Mouse (Mus musculus) frontal cortex, adult 2 months (tissue): Measurements from ENCODE around the gene Rexo4. TPM values are rescaled to one million over a fixed set of nuclear protein-coding genes. Genes with fewer than 3 reads are reported as not detected.

Experiments used
- DNase-seq, 2 experiments: peaks; one replicate each; pipeline ENCODE4 v3.0.0; 2022; ENCODE audit warnings: low spot score in 1 of 2; ENCODE audit errors: extremely low spot score in 1 of 2
- polyA plus RNA-seq: library from polyadenylated mRNA; depleted of rRNA; stranded (reverse); fragments of >200 nt; gene quantifications from 2 replicates; pipeline ENCODE4 v1.2.3, GENCODE M21; 2012; rRNA removed

Rexo4 gene
- 69.6 and 71.2 TPM in 2 replicates for polyA plus RNA-seq

DNA sequence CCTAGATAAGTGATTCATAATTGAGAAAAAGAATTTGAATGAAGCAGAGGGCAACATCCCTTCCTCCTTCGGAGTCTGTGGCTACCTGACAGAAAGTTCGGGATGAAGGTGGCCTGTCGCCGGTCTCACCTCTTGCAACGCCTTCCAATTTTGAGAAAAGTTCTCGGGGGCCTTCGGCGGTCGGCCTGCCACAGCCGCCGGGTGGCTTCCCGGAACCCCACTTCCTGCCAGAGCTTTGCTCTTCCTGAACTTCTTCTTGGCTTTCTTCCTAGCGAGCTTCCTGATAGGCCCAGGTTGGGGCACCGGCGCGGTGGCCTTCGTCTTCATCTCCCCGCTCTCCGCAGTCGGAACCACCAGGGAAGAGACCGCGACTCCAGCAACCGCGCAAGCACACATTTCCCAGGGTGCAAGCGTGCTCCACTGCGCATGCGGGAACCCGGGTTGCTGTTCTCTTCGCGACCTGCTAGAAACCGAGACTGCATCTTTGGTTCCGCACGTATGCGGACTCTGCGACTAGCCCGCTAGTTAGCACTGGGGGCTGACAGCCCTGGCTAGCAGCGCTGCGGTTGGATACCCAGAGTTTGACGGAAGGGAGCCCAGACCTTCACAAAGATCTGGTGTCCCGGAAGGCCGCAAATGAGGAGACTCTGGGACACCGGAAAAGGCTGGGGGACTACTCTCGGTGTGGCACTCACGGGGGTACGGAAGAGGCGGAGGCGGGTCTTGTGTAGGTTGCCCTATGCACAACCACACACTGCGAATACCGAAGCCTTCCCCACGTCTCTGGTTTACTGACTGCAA lies at the start of gene Rexo4:
Gene Rexo4, minus strand, starts transcription at position 464 of the 801 bp plus-strand sequence.
- peak; percentile 92 to 97 for DNase-seq

DNA sequence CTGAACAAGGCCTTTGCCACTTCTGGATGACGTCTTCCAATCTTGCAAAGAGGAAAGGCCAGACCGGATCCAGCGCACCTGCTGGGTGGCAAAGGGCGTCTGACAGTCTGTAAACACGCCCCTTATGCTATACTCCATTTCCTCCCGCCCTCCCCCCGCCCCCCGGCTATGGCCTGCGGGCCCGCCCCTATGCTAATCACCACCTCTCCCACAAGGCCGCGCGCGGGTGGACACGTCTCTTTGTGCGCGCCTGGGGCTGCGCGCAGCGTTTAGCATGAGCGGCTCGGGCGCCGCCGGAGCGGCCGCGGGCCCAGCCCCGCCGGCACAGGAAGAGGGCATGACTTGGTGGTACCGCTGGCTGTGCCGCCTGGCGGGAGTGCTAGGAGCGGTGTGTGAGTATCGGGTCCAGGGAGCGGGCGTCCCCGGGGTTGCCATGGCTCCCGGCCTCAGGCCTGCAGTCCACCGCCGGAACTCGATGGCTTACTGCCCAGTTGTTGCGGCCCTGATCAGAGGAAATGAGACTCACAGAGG lies 45.6 kb upstream of the Rexo4 start, which contains the start of gene Cacfd1:
Gene Cacfd1, plus strand, starts transcription at position 213 of the 531 bp plus-strand sequence.
- peak in 1 of 2 experiments; percentile 86 for DNase-seq

DNA sequence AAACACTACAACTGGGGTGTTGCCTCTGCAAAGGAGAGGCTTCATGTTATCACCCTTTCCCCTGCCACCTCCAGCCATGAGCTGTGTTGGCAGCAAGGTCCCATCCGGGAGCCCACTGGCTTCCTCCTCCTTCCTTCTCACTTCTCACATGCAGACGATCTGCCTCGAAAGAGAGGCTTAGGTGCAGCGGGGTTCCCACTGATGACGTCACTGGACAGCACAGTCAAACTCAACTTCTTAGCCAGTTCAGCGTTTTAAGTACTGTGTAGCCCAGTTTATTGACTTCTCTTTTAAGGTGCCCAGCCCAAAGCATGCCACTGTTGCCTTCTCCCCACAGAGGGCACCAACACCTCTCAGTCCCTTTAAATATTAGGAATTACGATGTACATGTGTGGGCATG lies 43.5 kb upstream of the Rexo4 start:
- peak in 1 of 2 experiments; percentile 14 for DNase-seq

DNA sequence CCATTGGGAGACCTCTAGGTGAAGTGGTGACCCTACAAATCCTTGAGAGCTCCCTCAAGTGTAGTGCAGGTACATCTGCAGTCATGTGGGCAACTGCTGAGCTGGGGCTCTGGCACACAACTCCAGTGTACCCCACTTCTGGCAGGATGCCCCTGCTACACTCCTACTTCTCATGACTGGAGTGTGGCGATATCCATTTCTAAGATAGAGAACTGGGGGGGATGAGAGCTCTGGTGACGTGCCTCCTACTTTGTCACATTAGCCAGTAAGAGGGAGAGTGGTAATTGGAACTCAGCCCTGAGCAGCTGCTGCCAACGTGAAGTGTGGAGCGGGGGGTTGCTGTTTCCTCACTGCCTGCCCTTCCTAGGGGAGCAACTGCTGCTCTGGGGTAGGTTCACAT lies 42.1 kb upstream of the Rexo4 start:
- DNase-seq, result peak in 1 of 2 experiments; percentile 62

DNA sequence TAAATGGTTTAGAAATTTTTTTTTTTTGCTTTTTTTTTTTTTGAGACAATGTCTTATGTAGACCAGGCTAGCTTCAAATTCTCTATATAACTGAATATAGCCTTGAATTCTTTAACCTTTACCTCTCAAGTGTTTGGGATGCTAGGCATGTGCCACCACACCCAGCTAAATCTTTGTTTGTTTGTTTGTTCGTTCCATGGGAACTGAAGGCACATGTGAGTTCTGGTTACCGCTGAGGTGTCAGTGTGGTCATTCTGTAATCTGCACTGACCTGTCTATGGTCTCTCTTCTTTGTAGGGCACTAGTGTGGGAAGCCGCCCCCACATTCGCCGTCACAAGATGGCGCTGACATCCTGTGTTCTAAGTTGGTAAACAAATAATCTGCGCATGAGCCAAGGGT lies 33.8 kb upstream of the Rexo4 start:
- no peak for DNase-seq

DNA sequence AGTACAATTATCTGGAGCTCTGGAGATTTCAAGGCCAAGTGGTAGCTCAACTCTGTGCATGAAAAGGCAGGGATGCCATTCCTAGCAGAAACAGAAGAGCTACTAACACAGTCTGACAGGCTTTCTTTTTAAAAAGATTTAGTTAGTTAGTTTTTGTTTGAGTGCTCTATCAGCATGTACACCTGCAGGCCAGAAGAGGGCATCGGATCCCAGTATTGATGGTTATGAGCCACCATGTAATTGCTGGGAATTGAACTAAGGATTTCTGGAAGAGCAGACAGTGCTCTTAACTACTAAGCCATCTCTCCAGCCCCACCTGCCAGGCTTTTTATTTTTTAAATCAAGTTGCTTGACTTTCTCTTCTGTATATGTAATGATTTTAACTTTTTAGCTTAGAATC lies 33.3 kb upstream of the Rexo4 start:
- no peak for DNase-seq

DNA sequence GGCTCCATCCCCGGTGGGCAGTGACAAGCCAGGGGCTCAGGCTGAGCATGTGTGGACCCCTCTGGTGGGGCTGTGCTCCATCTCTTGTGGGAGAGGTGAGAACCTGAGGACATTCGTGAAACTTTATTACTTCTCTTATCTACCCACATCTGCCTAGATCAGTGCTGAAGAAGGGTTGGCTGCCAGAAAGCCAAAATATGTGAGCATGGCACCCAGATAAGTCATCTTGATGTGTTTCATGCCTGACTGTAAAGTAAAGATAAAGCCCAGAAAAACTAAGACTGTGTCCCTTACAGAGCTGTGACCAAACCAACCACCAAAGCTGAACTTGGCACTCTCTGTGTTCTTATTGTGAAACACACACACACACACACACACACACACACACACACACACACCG lies 29.8 kb upstream of the Rexo4 start:
- DNase-seq, result no peak

DNA sequence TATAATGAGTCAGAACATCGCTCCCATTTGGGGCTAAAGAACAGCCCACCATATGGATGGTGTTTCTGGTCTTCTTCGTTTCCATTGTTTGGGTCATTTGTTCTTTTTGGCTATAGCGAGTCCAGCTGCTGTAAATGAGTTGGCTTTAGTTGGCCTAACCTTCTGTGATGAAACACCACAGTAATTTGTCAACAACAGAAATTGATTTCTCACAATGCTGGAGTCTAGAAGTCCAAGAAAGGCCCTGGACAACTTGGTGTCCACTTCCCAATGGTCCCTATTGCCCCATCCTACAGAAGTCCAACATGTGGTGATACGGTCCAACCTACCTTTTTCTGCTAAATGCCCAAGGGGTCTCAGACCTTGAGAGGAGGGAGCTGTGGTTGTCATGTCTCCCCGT lies 20.5 kb upstream of the Rexo4 start:
- no peak for DNase-seq

DNA sequence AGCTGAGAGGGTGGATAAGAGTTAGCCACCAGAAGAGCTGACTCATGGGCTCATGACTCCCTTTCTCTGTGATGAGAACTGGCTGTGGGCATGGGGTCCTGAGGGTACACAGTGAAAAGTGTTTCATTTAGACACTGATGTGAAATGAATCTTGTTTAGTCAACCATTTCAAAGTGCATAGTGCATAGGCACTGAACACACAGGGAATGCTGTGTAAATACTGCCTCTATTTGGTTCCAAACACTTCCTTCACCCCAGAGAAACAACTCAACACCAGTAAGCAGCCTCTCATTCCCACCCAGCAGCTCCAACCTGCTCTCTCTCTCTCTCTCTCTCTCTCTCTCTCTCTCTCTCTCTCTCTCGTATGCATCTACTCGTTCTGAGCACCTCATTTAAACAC lies 20.0 kb upstream of the Rexo4 start:
- DNase-seq, result no peak

DNA sequence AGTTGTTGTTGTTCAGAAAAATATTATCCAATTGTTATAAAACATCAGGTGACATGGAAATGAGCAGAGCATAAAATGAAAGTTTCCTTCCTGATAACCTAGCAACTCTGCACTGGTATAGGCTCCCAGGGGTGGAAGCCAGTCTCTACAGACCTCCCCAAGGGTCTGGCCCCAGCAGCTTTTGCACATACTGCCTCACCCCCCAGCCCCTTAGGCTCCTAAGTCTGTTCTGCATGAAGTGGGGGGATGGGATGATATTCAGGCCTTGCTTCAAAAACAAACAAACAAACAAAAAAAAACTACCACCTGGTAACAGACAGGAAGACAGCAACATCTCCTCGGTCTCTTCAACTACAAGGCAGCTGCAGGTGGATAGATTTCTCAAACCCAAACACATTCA lies 16.2 kb upstream of the Rexo4 start:
- DNase-seq, result no peak

DNA sequence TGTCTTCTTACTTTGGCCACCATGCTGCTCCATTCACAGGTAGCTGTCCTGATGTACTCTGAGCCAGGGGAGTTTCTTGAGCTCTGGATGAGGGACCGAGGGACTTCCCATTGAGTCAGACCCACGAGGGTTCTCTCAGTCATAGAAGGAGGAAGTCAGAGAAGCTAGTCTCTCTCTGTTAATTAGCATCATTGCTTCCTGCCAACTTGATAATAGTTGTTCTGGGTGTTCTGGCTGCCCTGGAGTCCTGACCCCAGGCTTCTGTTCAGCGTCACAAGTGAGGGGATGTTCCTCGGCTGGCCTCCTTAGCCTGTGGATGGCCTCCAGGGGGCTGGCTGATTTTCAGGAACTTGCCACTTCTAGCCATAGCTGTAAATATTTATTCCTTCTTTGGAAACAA lies 9.8 kb upstream of the Rexo4 start:
- no peak for DNase-seq

DNA sequence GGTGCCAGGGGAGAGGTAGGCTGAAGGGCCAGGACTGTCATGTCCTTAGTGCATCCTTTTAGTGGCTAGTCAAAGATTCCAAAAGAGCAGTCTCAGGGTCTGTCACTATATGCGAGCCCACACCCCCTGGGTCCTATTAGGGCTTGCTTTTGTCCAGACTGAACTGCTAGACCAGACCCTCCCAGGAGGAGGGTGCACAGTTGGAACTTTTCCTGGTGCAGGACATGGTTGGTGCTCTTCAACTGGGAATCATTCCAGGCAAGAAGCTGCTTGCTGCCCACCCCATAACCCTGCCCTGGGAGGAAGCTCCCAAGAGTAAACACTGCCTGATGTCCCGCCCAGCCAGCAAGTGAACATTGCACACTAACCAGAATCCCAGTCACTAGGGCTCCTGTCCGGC lies 8.9 kb upstream of the Rexo4 start, which contains the start of gene Adamts13:
Gene Adamts13, plus strand, starts transcription at position 301 of the 400 bp plus-strand sequence.
- no peak for DNase-seq

DNA sequence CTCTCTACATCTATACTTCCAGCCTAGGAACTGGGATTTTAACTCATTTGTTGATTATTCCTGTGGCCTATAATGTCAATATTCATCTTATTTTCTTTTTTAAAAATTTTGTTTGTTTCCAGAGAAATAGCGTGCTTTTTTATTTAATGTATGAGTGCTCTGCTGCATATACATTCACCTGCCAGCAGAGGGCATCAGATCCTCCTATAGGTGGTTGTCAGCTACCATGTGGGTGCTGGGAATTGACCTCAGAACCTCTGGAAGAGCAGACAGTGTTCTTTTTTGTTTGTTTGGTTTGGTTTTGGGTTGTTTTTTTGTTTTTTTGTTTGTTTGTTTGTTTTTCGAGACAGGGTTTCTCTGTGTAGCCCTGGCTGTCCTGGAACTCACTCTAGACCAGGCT lies 3.1 kb upstream of the Rexo4 start:
- DNase-seq, result no peak

DNA sequence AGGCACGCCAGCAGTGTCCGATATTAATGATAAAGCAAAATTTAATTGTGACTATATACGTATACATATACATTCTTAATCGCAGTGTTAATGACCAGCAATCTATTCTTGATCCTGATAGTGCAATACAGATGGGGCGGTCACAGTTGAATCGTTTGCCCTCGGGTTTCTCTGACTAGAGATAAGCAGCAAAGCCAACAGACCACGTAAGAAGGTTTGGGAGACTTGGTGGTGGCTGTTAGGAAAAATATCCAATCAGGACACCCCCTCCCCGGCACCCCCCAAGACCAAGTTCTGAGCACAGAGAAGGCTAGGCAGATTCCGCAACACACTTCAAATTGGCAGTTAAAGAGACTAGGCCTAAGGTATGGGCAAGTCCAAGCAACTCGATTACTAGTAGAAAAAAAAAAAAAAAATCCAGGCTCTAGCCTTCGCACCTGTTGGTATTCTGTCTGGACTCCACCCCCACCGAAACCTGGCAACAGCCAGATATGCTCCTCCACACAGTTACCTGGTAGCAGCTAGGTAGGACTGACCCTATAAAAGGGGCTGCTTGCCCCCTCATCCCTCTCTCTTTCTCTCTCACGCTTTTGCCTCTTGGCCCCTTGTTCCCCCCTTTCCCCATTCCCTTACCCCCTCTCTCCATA lies 661 bp upstream of the Rexo4 start:
- no peak for DNase-seq

DNA sequence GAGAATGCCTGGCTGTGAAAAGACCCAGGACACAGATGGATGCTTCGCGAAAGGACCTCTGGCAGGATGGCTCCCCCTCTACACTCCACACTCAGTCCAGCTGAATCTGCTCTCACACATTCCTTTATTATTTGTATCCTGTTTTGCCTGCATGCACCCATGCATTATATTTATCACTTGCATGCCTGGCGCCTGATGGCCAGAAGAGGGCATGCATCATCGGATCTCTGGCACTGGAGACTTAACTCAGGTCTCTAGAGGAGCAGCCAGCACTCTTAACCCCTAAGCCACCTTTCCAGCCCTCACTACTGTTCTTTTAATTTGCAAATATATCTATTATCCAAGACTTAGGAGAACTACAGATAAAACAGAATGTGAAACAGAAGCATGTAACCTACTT lies 3.4 kb downstream of the Rexo4 start:
- DNase-seq, result no peak

DNA sequence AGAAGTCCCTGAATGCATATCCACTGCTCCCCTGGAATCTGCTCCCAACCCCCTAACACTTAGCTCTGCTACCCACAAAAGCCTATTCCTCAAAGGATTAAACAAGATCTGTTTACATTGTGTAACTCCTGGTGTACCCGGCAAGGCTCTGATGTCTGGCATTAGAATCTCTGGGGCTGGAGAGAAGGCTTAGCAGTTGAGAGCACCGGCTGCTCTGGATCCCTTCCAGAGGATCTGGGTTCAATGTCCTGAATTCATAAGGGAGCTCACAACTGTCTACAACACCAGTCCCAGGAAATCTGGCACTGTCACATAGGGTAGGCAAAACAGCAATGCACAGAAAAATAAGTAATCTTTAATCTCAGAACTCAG lies 6.7 kb downstream of the Rexo4 start:
- DNase-seq, result no peak

DNA sequence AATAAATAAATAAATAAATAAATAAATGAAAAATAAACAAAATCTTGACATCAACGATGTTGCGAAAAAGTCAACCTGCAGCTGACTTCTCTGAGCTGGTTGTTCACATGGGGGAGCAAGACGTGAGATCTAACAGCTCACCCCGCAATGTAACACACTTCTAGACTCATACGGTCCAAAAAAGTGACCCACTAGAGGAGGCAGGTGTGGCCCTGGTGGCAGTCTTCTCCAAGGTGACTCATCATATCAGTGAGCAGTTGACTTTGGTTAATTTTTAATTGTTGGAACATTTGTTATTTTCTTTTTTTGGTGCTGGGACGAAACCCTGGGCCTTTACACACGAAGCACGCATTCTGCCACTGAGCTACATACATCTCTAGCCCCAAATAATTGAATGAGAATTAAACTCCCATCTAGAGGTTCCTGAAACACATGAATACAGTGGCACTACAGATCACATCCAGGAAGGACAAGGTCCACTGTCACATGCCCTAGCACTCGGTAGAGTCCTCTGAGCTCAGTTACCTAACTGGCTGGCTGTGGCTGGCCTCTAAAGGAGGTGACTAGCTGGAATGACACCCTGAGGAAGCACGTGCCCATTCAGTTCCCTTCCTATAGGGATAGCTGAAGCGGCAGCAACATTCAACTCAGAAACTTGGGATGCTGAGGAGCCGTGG lies 7.2 kb downstream of the Rexo4 start:
- DNase-seq, result no peak

DNA sequence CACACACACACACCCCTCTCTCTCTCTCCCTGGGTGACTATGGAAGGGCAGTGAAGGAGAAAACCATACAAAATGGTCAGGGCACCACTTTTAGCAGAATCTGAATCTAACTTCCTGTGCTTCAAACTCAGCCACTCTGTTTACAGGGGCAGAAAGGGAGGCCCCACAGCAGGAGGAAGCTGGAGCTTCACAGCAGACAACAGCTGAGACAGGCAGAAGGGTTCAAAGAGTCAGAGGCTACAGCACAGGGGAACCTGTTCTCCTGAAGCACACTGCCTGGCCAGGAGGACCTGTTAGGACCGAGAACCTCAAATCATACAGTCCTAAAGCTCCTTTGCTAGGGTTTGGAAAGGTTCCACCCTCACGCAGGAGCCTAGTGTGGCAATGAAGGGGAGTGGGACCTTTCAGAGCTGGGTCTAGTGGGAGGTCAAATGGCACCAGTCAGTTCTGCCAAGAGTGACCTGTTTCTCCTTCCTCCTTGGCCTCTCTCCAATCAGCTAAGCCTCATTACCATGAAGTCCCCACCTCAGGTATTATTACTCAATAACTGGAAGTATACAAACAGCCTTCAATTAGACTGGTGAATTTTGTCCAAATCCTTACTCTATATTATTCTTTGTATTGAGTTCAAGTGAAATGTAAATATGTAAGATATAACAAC lies 9.3 kb downstream of the Rexo4 start:
- no peak for DNase-seq

DNA sequence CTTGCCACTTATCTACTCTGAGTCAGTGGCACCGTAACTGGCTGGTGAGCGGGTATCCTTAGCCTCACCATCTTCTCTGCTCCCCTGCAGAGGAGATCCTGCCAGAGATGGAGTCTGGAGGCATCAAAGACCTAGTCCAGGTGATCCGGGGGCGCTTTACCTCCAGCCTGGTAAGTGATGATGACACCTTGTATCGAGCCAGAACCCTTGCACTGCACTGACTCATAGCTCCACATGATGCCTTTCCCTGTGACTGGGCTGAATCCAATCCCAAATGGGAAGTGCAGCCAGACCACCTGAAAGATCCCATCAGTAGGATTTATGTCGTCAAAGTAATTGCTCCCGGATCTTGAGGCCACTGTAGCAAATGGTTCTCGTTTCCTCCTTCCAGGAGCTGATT lies 11.3 kb downstream of the Rexo4 start:
- no peak for DNase-seq

DNA sequence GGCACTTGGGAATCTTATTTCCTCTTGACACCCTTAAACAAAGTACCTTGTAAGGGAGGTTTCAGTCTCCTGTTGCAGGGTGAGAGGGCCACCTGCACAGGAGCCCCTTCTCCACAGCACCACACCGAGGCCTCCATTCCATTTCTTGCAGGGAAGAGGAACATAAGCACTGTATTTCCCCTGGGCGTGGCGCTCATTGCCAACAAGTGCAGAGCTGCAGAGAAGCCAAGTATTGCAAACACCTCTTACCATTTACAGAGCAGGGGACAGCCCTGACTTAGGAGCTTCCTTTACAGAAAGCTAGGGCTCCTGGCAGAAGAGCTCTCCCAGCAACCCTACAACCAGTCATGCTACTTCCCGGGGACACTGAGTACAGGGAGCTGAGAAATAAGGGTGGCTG lies 12.0 kb downstream of the Rexo4 start:
- no peak for DNase-seq
